Mouse (Mus musculus) neural tube, embryonic 13.5 days (tissue): Measurements from ENCODE around the gene Abcg5. TPM values are rescaled to one million over a fixed set of nuclear protein-coding genes. Genes with fewer than 3 reads are reported as not detected.

Experiments
- ATAC-seq: fragments of 200-750 bp; cut with Nextera tagmentation; 2 replicates; pipeline ENCODE4 v1.8.0; 2017; ENCODE audit warnings: low read depth, mild to moderate bottlenecking, moderate TSS enrichment, moderate library complexity
- H3K27ac ChIP-seq: fragments of 300-500 bp; sonication (generic); replicated peaks from 2 replicates; pipeline ENCODE4 v1.5.1; 2015; ENCODE audit warnings: moderate library complexity, mild to moderate bottlenecking, inconsistent platforms
- H3K27me3 ChIP-seq: fragments of 300-500 bp; sonication (generic); 2 replicates; pipeline ENCODE4 v1.6.1; 2015; ENCODE audit warnings: mild to moderate bottlenecking, inconsistent platforms
- H3K36me3 ChIP-seq: fragments of 300-500 bp; sonication (generic); 2 replicates; pipeline ENCODE4 v1.6.1; 2015; ENCODE audit warnings: mild to moderate bottlenecking, inconsistent platforms
- H3K4me1 ChIP-seq: fragments of 300-500 bp; sonication (generic); replicated peaks from 2 replicates; pipeline ENCODE4 v1.6.1; 2015; ENCODE audit warnings: inconsistent platforms
- H3K4me2 ChIP-seq: fragments of 300-500 bp; sonication (generic); 2 replicates; pipeline ENCODE4 v1.6.1; 2015; ENCODE audit warnings: inconsistent platforms, mild to moderate bottlenecking, moderate library complexity
- H3K4me3 ChIP-seq: fragments of 300-500 bp; sonication (generic); 2 replicates; pipeline ENCODE4 v1.5.1; 2015; ENCODE audit warnings: mild to moderate bottlenecking, inconsistent platforms
- H3K9ac ChIP-seq: fragments of 300-500 bp; sonication (generic); 2 replicates; pipeline ENCODE4 v1.6.1; 2015; ENCODE audit warnings: moderate library complexity, mild to moderate bottlenecking, inconsistent platforms
- H3K9me3 ChIP-seq: fragments of 300-500 bp; sonication (generic); 2 replicates; pipeline ENCODE4 v1.6.1; 2016; ENCODE audit warnings: inconsistent platforms
- WGBS: fragments of 180-500 bp; shearing (Covaris S2); methylation state at CpG from one replicate; pipeline ENCODE4 v1.1.7; 2015; 5-methylcytosine and 5-hydroxymethylcytosine counted together
- polyA plus RNA-seq: library from polyadenylated mRNA; unstranded; fragments of >200 nt; fragmentation: Nextera tagmentation; extraction: Ambion mirVana; gene quantifications from 2 replicates; pipeline ENCODE4 v1.2.1, GENCODE M21; 2015

The Abcg5 gene
- polyA plus RNA-seq, result 0.43 and 0.68 TPM in 2 replicates

DNA sequence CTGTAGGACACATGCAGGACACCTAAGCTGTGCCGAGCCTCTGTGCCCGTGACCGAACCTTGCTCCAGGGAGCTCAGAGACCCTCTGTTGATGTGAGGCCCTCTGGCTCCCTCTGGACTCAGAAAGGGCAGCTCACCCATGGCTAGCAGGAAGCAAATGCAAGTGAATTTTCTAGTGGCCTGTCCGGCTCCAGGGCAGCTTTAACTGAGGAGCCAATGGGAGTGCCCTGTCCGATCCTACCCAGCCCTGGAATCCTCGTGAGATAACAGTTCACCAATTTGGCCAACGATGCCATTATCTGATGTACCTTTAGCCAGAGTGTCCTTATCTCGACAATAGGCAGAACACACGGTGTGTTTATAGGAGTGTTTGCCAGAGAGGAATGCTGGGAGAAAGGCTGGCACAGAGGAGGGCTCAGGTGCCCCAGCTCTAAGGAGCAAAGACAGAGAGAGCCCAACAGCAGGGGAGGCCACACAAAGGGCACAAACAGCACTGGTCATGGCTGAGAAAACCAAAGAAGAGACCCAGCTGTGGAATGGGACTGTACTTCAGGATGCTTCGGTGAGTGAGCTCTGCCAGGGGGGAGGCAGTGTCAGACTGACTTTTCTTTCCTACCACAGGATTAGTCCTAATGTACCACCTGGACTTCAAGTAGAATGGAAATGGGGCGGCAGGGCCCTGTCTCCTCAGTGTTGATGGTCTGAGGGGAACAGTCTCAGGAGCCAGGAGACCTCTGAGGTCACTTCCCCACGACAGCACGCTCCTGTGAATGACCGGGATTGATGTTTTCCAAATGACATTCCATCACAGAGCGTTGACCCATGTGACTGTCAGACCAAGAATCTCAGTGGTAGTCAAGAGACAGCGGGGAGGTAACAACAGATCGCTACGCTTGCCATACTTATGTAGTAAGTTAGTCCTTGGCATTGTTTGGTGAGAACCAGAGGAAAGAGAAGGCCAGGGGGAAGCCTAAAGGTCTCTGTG, at the start of gene Abcg5:
Abcg5 (minus strand) TSS at position 278 of the 984 bp plus-strand sequence.
- H3K4me2 ChIP-seq, result no peak within 1 kb of the TSS
- 78% methylated on average over 18 of the region's 18 CpGs for WGBS

DNA sequence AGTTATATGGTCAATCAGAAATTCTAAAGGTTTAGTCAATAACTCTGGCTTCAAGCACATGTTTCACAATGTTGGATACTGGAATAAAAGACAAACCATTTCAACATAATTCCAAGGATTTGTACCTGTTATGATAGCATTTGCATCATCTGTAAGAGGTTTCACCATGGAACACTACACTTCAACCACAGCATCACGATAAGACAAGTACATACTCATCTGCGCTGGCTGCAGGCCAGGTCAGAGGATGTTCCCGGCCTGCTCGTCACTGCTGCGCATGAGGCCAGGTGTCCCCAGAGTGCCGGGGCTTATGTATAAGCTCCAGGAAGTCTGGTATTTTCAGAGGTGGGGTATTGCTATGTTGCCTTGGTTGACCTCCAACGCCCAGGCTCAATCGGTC, 49.8 kb upstream of the Abcg5 start:
- H3K4me1 ChIP-seq, result no peaks in the 10 kb centered on the region
- H3K27me3 ChIP-seq, result no peaks in the 10 kb centered on the region
- no peak overlapping the region for H3K4me2 ChIP-seq
- H3K9me3 ChIP-seq, result no peaks in the 10 kb centered on the region
- H3K27ac ChIP-seq, result no peak overlapping the region
- no peak overlapping the region for H3K9ac ChIP-seq
- H3K4me3 ChIP-seq, result no peak overlapping the region
- 97% methylated on average over 8 of the region's 8 CpGs for WGBS
- peaks cover 25% of the 10 kb centered on the region for H3K36me3 ChIP-seq
- ATAC-seq, result no peak

More for the DNA sequence above, at the start of gene Abcg5:
- Histone ChIP-seq H3K36me3 (no peaks in the 10 kb centered on the region), H3K27ac (no peak within 1 kb of the TSS), H3K9me3 (no peaks in the 10 kb centered on the region), H3K27me3 (no peaks in the 10 kb centered on the region), H3K4me1 (no peaks in the 10 kb centered on the region), H3K4me3 (no peak within 1 kb of the TSS), H3K9ac (no peak within 1 kb of the TSS)
- ATAC-seq, result no peak

DNA sequence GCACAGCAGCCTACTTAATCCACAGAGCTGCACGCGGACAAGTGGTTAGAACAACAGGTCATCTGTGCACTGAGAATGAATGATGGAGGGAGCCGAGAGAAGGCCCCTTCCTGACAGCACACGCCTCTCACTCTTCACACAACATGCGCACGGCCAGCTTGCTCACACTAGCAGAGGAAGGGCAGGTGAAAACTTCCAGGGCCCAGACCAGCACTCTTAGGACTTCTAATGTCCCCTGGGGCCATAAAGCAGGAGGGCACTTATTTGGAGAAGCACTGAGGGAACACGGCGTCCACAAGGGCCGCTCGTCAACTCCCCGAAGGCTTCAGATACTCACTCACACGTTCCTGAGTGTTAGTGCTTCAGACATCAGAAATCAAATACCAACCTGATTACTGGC, 48.5 kb upstream of the Abcg5 start:
- H3K9me3 ChIP-seq, result no peaks in the 10 kb centered on the region

DNA sequence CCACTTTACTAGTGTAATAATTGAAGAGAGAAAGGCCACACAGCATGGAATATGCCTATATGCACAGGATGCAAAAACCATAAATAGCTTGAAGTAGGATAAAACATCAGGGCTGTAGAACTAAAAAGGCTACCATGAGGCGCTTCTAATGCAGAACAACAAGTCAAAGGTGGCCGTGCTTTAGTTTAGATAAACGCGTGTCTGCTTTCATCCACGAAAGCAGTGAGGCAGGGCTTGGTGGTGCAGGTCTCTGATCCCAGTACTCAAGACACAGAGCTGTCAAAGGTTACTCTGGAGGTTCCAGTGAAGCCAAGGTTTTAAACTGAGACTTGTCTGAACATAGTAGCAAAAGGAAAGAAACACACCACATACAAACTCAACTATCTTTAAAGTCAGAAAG, 46.3 kb upstream of the Abcg5 start:
- H3K9me3 ChIP-seq, result no peaks in the 10 kb centered on the region
- no peak overlapping the region for H3K27ac ChIP-seq
- no peaks in the 10 kb centered on the region for H3K27me3 ChIP-seq
- H3K4me3 ChIP-seq, result no peak overlapping the region
- no peak for ATAC-seq
- no peak overlapping the region for H3K9ac ChIP-seq
- no peaks in the 10 kb centered on the region for H3K4me1 ChIP-seq
- no peak overlapping the region for H3K4me2 ChIP-seq
- WGBS, result 93% methylated on average over 5 of the region's 5 CpGs
- peaks cover 44% of the 10 kb centered on the region for H3K36me3 ChIP-seq

More for the DNA sequence above, 48.5 kb upstream of the Abcg5 start:
- WGBS, result 86% methylated on average over 12 of the region's 12 CpGs
- Histone ChIP-seq H3K4me3 (no peak overlapping the region), H3K9ac (no peak overlapping the region), H3K36me3 (peaks cover 26% of the 10 kb centered on the region), H3K27ac (no peak overlapping the region), H3K4me2 (no peak overlapping the region), H3K4me1 (no peaks in the 10 kb centered on the region), H3K27me3 (no peaks in the 10 kb centered on the region)
- no peak for ATAC-seq

DNA sequence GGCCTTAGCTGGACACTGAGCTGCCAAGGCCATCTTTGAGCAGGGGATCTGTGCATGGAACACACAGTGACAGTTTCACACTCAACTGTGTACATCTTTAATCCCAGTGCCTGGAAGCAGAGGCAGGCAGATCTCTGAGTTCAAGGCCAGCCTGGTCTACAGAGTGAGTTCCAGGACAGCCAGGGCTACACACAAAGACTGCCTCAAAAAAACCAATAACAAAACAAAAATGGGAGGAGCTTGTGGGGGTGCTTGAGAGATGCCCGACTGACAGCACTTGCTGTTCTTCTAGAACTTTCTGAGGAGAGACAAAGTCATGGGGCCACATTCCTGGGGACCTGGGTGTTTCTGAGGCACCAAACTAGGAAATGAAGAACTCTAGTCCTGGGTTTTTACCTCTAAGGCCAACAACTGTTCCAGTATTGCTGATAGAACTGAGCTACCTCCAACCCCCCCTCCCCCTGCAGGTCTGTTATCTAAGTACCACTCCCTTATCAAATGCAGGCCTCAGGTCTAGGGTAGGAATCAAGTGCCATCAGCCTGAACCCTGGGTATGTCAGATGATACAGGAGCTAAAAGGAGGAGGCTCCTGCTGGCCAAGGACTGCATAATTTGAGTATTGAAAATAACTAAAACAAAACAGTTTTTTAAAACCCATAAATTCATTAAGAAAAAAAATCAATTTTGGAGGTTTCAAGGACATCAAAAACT, 45.5 kb upstream of the Abcg5 start:
- Histone ChIP-seq H3K9ac (no peak overlapping the region), H3K4me1 (no peaks in the 10 kb centered on the region), H3K9me3 (no peaks in the 10 kb centered on the region), H3K4me2 (no peak overlapping the region), H3K4me3 (no peak overlapping the region), H3K27ac (no peak overlapping the region), H3K36me3 (peaks cover 44% of the 10 kb centered on the region), H3K27me3 (no peaks in the 10 kb centered on the region)
- no peak for ATAC-seq
- 85% methylated on average over 1 of the region's 1 CpGs for WGBS

DNA sequence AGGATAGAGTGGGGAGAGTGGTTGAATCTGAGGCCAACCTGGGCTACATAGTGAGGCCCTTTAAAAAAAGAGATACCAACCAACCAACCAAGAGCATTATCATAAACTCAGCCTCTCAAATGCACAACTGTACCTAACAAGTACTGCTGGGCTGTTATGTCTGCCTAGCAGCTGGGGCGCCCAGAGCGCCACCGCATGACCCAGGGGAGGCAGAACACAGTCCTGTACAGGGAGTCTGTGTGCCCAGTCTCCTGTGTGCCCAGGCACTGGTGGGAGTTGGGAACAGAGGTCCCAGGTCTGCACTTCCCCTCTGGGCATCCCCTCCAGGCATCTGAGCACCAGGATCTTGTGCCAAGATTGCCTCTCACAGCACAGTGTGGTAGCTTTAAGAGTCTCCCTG, 42.4 kb upstream of the Abcg5 start:
- Histone ChIP-seq H3K4me2 (no peak overlapping the region), H3K27me3 (no peaks in the 10 kb centered on the region), H3K36me3 (peaks cover 43% of the 10 kb centered on the region), H3K27ac (no peak overlapping the region), H3K4me1 (no peaks in the 10 kb centered on the region), H3K9me3 (no peaks in the 10 kb centered on the region), H3K4me3 (no peak overlapping the region), H3K9ac (no peak overlapping the region)
- 95% methylated on average over 3 of the region's 3 CpGs for WGBS
- no peak for ATAC-seq

DNA sequence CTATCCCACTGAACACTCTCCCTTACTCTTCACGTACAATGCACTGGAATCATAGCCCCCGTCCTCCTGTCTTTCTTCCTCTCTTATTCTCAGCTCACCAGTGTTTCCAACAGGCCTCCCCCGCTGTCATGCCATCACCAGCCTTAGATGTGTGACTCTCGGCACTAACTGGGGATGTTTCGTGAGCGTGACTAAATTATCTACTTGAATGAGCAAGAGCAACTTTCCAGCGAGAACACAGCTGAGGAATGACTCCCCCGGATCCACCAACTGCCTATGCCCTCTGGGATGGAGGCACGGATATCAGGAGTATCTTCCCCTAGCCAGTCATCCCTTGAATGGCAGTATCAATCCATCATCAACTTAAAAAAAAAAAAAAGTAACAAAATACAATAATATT, 41.2 kb upstream of the Abcg5 start:
- no peak overlapping the region for H3K4me3 ChIP-seq
- 50% methylated on average over 9 of the region's 9 CpGs for WGBS
- no peaks in the 10 kb centered on the region for H3K4me1 ChIP-seq
- peaks cover 35% of the 10 kb centered on the region for H3K36me3 ChIP-seq
- no peaks in the 10 kb centered on the region for H3K27me3 ChIP-seq
- no peak overlapping the region for H3K4me2 ChIP-seq
- no peaks in the 10 kb centered on the region for H3K9me3 ChIP-seq
- H3K27ac ChIP-seq, result no peak overlapping the region
- no peak overlapping the region for H3K9ac ChIP-seq
- ATAC-seq, result no peak

DNA sequence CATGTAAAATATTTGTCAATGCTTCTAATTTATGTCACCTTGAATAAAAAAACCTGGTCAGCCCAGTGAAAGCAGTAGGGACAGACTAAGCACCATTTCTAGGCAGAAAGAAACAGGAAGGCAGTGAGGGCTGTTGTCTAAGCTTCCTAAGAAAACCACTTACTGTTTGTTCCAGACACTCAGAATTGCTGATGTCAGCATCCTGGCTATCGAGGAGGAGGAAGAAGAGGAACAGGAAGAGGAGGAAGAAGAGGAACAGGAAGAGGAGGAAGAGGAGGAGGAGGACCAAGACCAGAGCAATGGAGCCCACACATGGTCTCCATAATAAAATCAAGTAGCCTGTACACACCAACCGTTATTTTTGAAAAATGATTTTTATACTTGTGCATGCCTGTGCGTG, 36.3 kb upstream of the Abcg5 start:
- Histone ChIP-seq H3K9ac (no peak overlapping the region), H3K27me3 (peaks cover 20% of the 10 kb centered on the region), H3K4me1 (peaks cover 23% of the 10 kb centered on the region), H3K36me3 (peaks cover 13% of the 10 kb centered on the region), H3K4me2 (no peak overlapping the region), H3K4me3 (no peak overlapping the region), H3K9me3 (no peaks in the 10 kb centered on the region), H3K27ac (no peak overlapping the region)
- WGBS, result 88% methylated on average over 3 of the region's 3 CpGs
- no peak for ATAC-seq

DNA sequence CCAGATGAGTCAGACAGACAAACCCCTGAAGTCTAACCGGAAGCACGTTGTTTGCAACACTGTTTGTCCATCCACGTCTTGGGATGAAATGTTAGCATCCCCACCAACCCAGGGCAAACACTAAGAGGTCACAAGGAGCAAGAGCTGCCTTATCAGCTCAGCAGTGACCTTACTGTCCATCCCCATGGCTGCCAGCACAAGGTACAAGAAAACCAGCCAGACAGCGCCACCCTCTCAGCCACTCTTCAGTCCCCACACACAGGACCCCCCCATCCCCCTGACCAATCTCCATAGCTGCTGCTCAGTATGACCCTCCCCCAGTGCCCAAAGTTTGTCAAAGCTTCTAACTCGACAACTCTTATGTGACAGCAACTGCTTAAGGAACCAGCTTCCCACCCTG, 34.6 kb upstream of the Abcg5 start:
- Histone ChIP-seq H3K36me3 (peaks cover 11% of the 10 kb centered on the region), H3K27me3 (peaks cover 29% of the 10 kb centered on the region), H3K9me3 (no peaks in the 10 kb centered on the region), H3K4me2 (no peak overlapping the region), H3K9ac (no peak overlapping the region), H3K4me1 (peaks cover 27% of the 10 kb centered on the region), H3K4me3 (no peak overlapping the region), H3K27ac (no peak overlapping the region)
- 83% methylated on average over 5 of the region's 5 CpGs for WGBS
- no peak for ATAC-seq

DNA sequence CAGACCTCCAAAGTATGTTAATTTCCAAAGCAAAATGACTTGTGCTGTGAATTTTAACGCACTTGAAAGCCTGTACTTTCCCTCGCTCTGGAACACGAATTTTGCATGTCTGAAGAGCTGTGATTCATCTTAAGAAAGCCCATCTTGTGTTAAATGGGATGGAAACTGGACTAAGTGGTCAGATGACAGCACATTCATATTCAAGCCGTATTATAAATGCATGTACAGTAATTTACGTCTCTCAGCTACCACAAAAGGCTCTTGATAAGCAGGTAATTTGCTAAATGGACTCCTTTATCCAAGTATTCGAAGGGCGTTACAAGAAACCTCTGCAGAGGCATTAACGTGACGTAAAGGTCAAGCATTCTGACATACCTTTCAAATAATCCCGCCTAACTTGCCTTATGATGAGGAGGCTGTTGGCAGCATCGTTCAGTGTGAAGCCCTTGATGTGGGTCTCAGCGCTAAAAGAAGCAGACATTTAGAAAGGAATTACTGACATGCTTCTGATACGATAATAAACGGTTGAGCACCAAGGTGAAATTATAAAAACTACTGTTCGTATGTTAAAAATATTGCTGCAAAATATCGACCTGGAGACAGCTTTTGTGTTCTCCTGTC, 33.6 kb upstream of the Abcg5 start:
- Histone ChIP-seq H3K4me2 (no peak overlapping the region), H3K9ac (no peak overlapping the region), H3K4me1 (peaks cover 27% of the 10 kb centered on the region), H3K36me3 (peaks cover 6% of the 10 kb centered on the region), H3K4me3 (no peak overlapping the region), H3K27me3 (peaks cover 37% of the 10 kb centered on the region), H3K9me3 (no peaks in the 10 kb centered on the region), H3K27ac (no peak overlapping the region)
- WGBS, result 43% methylated on average over 16 of the region's 16 CpGs
- no peak for ATAC-seq

DNA sequence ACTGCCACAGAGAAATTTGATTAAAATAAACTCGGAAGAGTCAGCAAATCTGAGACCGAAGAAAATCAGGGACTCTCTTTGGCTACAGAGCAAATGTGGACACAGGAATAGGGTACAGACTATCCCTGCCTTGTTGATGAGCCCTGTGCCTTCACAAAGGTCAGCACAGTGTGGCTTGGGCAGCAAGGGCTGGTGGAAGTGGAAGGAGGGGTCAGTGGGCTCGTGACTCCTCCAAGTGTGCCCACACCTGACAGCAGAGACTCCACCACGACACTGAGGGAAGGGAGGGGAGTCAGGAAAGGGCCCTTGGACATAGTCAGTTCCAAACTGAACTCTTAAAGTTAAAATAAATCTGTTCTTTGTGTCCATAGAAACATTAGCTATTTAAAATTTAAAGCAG, 32.1 kb upstream of the Abcg5 start:
- H3K9me3 ChIP-seq, result no peaks in the 10 kb centered on the region
- whole genome bisulfite sequencing, result 74% methylated on average over 4 of the region's 4 CpGs
- no peak overlapping the region for H3K4me3 ChIP-seq
- no peak overlapping the region for H3K9ac ChIP-seq
- ATAC-seq, result no peak
- H3K4me1 ChIP-seq, result peaks cover 32% of the 10 kb centered on the region
- H3K4me2 ChIP-seq, result no peak overlapping the region
- H3K36me3 ChIP-seq, result peaks cover 11% of the 10 kb centered on the region
- peaks cover 37% of the 10 kb centered on the region for H3K27me3 ChIP-seq
- H3K27ac ChIP-seq, result no peak overlapping the region

DNA sequence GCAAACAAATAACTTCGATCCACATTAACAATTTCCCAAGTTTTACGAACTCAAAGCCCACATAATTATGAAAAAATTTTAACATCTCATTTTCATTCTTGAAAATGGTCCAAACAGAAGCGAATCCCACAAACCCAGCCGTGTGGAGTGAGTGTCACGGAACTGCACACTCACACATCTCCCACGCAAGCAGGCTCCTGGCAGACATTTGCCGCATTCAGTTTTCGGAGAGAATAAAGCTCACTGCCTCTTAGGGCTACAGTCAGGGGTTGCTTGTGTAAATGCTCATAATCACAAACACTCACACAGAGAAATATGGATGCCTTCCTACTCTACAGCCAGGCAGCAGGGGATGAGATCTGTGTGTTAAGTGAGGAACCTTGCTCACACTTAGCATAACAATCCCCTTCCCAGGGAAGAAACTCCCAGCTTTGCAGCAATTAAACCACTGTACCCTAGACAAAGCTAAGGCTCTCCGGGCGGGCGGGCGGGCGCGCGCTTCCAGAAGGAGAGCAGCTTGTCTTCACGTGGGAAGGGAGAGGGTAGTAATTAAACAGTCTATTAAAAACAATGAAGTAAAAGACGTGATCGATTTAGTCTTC, 30.9 kb upstream of the Abcg5 start:
- peaks cover 37% of the 10 kb centered on the region for H3K27me3 ChIP-seq
- H3K4me1 ChIP-seq, result peaks cover 45% of the 10 kb centered on the region
- no peak overlapping the region for H3K9ac ChIP-seq
- 60% methylated on average over 18 of the region's 18 CpGs for WGBS
- no peak overlapping the region for H3K4me3 ChIP-seq
- no peak overlapping the region for H3K4me2 ChIP-seq
- H3K36me3 ChIP-seq, result peaks cover 11% of the 10 kb centered on the region
- no peaks in the 10 kb centered on the region for H3K9me3 ChIP-seq
- no peak for ATAC-seq
- H3K27ac ChIP-seq, result no peak overlapping the region
